Mouse (Mus musculus) layer of hippocampus, adult 2 months (tissue): ENCODE data around the gene Tspan2. TPM values are rescaled to one million over a fixed set of nuclear protein-coding genes. Genes with fewer than 3 reads are reported as not detected.

Experiments used
- DNase-seq, 2 experiments: peaks; one replicate each; pipeline ENCODE4 v3.0.0; 2022; ENCODE audit warnings: low spot score in 2 of 2
- H3K27ac ChIP-seq: fragments of 200-600 bp; 2 replicates; pipeline ENCODE4 v1.8.1; 2022
- H3K4me3 ChIP-seq: fragments of 200-600 bp; 2 replicates; pipeline ENCODE4 v1.8.1; 2022; ENCODE audit warnings: mild to moderate bottlenecking
- CTCF ChIP-seq: fragments of 200-600 bp; conservative IDR thresholded peaks from 2 replicates; pipeline ENCODE4 v1.8.1; 2022; ENCODE audit warnings: antibody characterized with exemption, mild to moderate bottlenecking, moderate library complexity
- total RNA-seq, 2 experiments: library from RNA; stranded (reverse); gene quantifications; 2 replicates each; pipeline ENCODE4 v1.2.3; 2021

Gene Tspan2
- total RNA-seq, 2 experiments from 2014 or later: 70.5 to 76.2 TPM

DNA sequence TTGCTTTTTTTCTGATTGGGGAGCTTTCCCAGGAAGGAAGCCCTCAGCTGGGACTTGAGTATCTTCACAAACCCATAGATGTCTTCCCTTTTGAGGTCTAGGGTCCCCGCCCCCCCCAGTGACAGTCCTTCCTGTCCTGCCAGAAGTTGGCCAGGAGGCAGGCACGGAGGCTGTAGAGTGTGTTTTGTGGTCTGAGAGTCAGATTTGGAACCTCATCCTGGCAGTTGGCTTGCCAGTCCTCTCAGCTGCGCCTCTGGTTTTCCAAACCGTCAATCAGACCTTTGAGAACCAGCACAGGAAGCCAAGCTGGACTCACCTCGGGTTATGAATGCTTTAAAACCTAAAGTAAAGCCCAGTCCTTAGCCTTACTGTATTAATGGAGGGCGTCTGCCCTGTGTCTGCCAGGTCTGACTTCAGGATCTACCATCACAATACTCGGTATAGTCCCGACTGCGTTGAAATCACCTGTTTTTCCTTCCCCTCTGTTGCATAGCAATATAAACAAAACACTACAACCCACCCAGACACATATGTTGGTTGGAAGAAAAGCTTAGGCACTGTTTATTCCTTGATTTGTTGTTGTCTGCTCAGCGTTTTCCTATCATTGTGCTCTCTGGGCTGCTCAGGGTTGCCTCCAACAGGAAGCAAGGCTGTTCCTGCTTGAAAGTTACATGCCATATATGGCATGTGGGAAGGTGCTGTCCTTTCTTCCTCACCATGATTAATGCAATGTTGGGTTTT is 4.0 kb downstream of the Tspan2 start:
- DNase-seq: no peak
- peak overlapping the region; percentile 6; the same call in 1 of the 2 replicates for H3K4me3 ChIP-seq
- peak overlapping the region; percentile 83 for H3K27ac ChIP-seq
- no peak for TF ChIP-seq CTCF

- peak overlapping the region; percentile 46 for H3K27ac ChIP-seq
- peak overlapping the region; percentile 2; the same call in 1 of the 2 replicates for H3K4me3 ChIP-seq
- no peak for TF ChIP-seq CTCF
- no peak for DNase-seq
Observed at GRCm38 (mm10) chr3:102738926-102739325, 4.6 kb downstream of the Tspan2 start.

- no peak for DNase-seq
- no peak for TF ChIP-seq CTCF
- Histone ChIP-seq H3K27ac (peak overlapping the region; percentile 63; the same call in 1 of the 2 replicates), H3K4me3 (no peak overlapping the region)
Observed at GRCm38 (mm10) chr3:102742725-102743124, 8.4 kb downstream of the Tspan2 start.

DNA sequence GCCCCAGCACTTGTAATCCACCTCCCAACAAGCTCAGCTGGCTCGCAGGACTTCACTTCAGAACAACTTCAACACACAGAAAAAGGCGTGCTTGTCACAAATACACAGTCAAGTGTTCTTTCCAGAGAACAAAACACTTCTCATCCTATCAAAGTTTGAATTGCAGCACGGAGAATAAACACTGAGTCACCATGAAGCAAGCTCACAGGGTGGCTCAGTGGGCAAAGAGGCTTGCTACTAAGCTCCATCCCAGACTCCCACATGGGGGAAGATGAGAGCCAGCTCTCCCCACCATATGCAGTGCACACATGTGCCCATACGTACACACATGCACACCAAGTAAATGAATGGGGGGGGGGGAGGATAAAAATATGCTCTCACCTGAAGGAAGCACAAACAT is 8.9 kb downstream of the Tspan2 start:
- no peak for DNase-seq
- H3K4me3 ChIP-seq: no peak overlapping the region
- no peak for TF ChIP-seq CTCF
- peak overlapping the region; percentile 40 for H3K27ac ChIP-seq

DNA sequence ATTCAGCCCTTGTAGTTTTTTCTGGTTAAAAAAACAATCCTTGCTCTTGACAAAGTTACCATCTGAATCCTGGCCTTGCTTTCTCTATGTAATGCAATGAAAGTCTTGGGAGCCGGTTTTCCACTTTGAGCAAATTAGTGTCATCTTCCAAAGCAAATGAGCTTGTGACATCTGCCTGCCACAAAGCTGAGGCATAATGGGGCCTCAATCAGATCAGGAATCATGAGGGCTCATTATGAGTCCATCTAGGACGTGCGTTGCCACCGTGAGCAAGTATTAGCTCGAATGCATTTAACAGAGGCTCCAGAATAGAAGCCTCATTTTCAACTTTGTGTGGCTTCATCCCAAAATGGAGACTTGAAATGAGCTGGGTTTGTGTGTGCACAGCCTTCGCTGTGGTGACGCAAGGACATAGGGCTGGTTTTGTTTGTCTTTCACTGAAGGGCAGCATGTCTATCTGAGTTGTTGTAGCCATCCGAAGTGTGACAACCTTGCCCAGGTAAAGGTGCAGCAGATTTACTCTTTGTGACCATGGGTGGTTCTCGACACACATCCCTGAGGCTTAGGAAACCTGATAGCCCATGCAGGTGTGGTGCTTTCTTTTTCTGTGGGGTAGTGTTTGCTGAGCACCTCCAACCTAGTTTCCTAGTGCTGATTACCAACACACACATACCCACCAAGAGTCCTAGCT is 9.6 kb downstream of the Tspan2 start:
- Histone ChIP-seq H3K4me3 (no peak overlapping the region), H3K27ac (peak overlapping the region; percentile 40)
- no peak for TF ChIP-seq CTCF
- no peak for DNase-seq

- DNase-seq: no peak
- no peak for TF ChIP-seq CTCF
- Histone ChIP-seq H3K4me3 (no peak overlapping the region), H3K27ac (peak overlapping the region; percentile 40)
Observed at GRCm38 (mm10) chr3:102744657-102745056, 10.3 kb downstream of the Tspan2 start.

- TF ChIP-seq CTCF: no peak
- no peak for DNase-seq
- Histone ChIP-seq H3K4me3 (no peak overlapping the region), H3K27ac (0 out of 2 replicates have a peak overlapping the region, but pooled peaks have one; percentile 25)
Observed at GRCm38 (mm10) chr3:102746174-102746573, 11.8 kb downstream of the Tspan2 start.

- no peak for TF ChIP-seq CTCF
- DNase-seq: no peak
- no peak overlapping the region for H3K4me3 ChIP-seq
- peak overlapping the region; percentile 28; the same call in 1 of the 2 replicates for H3K27ac ChIP-seq
Observed at GRCm38 (mm10) chr3:102748038-102748437, 13.7 kb downstream of the Tspan2 start.

DNA sequence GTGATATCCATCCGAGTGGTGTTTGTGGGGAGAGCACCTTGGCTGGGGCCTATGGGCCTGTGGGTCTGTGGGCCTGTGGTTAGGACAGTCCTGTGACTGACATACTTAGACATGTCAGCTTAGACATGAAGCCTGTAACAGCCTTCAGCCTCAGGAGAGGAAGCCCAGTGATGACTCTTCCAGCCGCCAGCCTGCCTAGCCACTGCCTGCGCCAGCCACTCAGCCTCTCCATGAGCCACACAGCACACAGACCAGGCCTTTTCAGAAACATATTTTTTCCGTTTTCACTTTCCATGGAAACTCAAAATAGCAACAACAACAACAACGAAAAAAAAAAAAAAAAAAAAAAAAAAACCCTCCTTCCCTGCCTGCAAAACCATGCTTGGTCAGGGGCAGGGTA is 14.4 kb downstream of the Tspan2 start:
- TF ChIP-seq CTCF: no peak
- no peak for DNase-seq
- H3K27ac ChIP-seq: no peak overlapping the region
- no peak overlapping the region for H3K4me3 ChIP-seq

DNA sequence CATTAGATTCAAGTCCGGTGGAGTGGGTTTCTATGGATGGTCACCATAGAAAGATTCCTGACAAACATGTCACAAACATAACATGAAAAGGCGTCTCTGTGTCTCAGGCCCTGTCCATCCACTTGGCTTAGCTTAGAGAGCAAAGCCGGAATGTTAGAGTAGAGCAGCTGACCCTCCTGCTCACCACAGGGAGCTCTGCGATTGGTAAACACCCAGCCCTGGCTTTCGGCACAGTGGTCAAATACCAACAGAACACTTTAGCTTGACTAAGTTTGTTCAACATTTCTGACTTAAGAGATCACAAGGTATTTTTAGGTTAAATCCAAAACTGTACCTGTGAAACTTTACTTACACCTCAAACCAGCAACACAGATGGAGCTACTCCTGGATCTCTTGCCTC is 16.8 kb downstream of the Tspan2 start:
- H3K27ac ChIP-seq: no peak overlapping the region
- DNase-seq: no peak
- H3K4me3 ChIP-seq: no peak overlapping the region
- TF ChIP-seq CTCF: no peak

DNA sequence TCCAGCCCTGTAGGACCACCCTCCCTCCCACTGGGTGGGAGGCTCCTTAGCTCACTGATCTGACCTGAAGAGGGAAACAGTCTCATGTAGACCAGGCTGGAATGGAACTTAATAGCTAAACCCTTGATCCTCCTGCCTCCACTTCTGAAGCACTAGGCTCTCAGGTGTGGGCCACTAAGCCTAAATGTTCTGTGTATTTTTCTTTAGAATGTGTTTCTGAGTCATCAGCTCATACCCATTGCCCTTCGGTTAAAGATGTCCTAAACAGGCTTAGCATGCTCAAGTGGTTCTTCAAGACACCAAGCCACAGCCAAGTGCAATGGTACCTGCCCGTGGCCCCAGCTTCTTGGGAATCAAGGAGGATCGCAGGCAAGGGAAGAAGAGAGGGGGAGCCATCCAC is 17.2 kb downstream of the Tspan2 start:
- DNase-seq: no peak
- Histone ChIP-seq H3K27ac (no peak overlapping the region), H3K4me3 (no peak overlapping the region)
- no peak for TF ChIP-seq CTCF

DNA sequence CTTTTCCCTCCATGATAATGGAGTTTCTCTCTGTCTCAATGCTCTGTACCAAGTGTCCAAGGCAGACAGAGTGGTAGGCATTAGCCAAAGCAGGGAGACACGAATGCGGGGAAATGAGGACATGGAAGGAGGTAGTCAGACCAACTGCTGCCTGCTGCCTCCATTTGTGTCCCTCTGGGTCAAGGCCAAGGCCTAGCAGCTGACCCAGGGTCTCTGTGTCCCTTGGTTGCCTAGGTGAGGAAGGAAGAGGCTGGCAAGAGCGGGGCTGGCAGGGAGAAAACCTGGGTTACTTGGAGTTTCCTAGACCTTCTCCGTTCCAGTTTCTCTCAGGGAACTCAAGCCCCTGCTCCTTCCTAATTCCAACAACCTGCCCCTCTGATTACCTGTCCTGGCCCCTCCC is 17.7 kb downstream of the Tspan2 start:
- Histone ChIP-seq H3K4me3 (no peak overlapping the region), H3K27ac (no peak overlapping the region)
- no peak for DNase-seq
- no peak for TF ChIP-seq CTCF

DNA sequence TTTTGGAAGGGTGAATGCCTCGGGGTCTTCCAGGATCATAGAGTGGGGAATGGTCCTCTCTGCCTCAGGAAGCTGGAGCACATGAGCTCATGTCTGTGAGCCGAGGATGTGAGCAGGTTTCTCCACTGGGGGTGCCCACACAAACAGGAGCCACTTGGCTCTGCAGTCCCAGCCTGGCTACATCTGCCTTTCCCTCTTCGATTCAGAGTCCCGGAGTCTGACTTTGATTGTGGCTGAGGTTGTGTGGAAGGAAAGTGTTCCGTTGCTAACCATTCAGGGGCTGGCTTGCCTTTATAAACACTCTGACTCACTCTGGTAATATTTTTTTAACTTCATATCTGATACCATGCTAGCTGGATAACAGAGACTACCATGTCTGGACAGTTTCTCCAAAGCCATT is 18.1 kb downstream of the Tspan2 start:
- Histone ChIP-seq H3K4me3 (no peak overlapping the region), H3K27ac (no peak overlapping the region)
- peak; percentile 36 for TF ChIP-seq CTCF
- no peak for DNase-seq

- H3K4me3 ChIP-seq: no peak overlapping the region
- DNase-seq: no peak
- peak overlapping the region; percentile 32; the same call in 1 of the 2 replicates for H3K27ac ChIP-seq
- TF ChIP-seq CTCF: no peak
Observed at GRCm38 (mm10) chr3:102755801-102756200, 21.5 kb downstream of the Tspan2 start.
